Mouse (Mus musculus) liver, embryonic 12.5 days (tissue): ENCODE data around the gene Tex38. TPM values are rescaled to one million over a fixed set of nuclear protein-coding genes. Genes with fewer than 3 reads are reported as not detected.

Source experiments
- ATAC-seq: fragments of 200-750 bp; cut with Nextera tagmentation; 2 replicates; pipeline ENCODE4 v1.8.0; 2017; ENCODE audit warnings: moderate number of reproducible peaks, mild to moderate bottlenecking, moderate library complexity
- H3K27ac ChIP-seq: fragments of 300-500 bp; sonication (generic); 2 replicates; pipeline ENCODE4 v1.5.1; 2016; ENCODE audit warnings: mild to moderate bottlenecking
- H3K27me3 ChIP-seq: fragments of 300-500 bp; sonication (generic); replicated peaks from 2 replicates; pipeline ENCODE4 v1.6.1; 2016; ENCODE audit warnings: mild to moderate bottlenecking, moderate library complexity
- H3K36me3 ChIP-seq: fragments of 300-500 bp; sonication (generic); 2 replicates; pipeline ENCODE4 v1.6.1; 2016; ENCODE audit warnings: mild to moderate bottlenecking, moderate library complexity
- H3K4me1 ChIP-seq: fragments of 300-500 bp; sonication (generic); 2 replicates; pipeline ENCODE4 v1.6.1; 2016
- H3K4me2 ChIP-seq: fragments of 300-500 bp; sonication (generic); 2 replicates; pipeline ENCODE4 v1.6.1; 2016; ENCODE audit warnings: mild to moderate bottlenecking, moderate library complexity
- H3K4me3 ChIP-seq: fragments of 300-500 bp; sonication (generic); 2 replicates; pipeline ENCODE4 v1.5.1; 2016; ENCODE audit warnings: mild to moderate bottlenecking, moderate library complexity
- H3K9ac ChIP-seq: fragments of 300-500 bp; sonication (generic); 2 replicates; pipeline ENCODE4 v1.6.1; 2016; ENCODE audit warnings: mild to moderate bottlenecking, moderate library complexity
- H3K9me3 ChIP-seq: fragments of 300-500 bp; sonication (generic); replicated peaks from 2 replicates; pipeline ENCODE4 v1.6.1; 2016; ENCODE audit warnings: mild to moderate bottlenecking, moderate library complexity
- WGBS: fragments of 180-500 bp; shearing (Covaris S2); methylation state at CpG from one replicate; pipeline ENCODE4 v1.1.7; 2016; ENCODE audit not compliant: insufficient replicate concordance; 5-methylcytosine and 5-hydroxymethylcytosine counted together
- polyA plus RNA-seq: library from polyadenylated mRNA; unstranded; fragments of >200 nt; fragmentation: Nextera tagmentation; extraction: Ambion mirVana; gene quantifications from 2 replicates; pipeline ENCODE4 v1.2.1, GENCODE M21; 2016

The Tex38 gene
- polyA plus RNA-seq, 1 experiment from 2014 or later = not detected

- Histone ChIP-seq H3K4me1 (peaks cover 39% of the 10 kb centered on the region), H3K27me3 (no peaks in the 10 kb centered on the region), H3K9ac (no peak overlapping the region), H3K4me2 (no peak overlapping the region), H3K9me3 (no peaks in the 10 kb centered on the region), H3K4me3 (no peak overlapping the region), H3K36me3 (no peaks in the 10 kb centered on the region), H3K27ac (no peak overlapping the region)
- 59% methylated on average over 5 of the region's 5 CpGs for WGBS
- no peak for ATAC-seq
Observed at GRCm38 (mm10) chr4:115733746-115734145, 47.1 kb downstream of the Tex38 start.

GRCm38 (mm10) chr4:115732223-115732818, 48.5 kb downstream of the Tex38 start:
- Histone ChIP-seq H3K36me3 (no peaks in the 10 kb centered on the region), H3K4me1 (peaks cover 32% of the 10 kb centered on the region), H3K4me2 (no peak overlapping the region), H3K27ac (no peak overlapping the region), H3K9me3 (no peaks in the 10 kb centered on the region), H3K27me3 (no peaks in the 10 kb centered on the region), H3K9ac (0 out of 2 replicates have a peak overlapping the region, but pooled peaks have one; percentile 10), H3K4me3 (no peak overlapping the region)
- 22% methylated on average over 3 of the region's 3 CpGs for WGBS
- ATAC-seq = no peak

- Histone ChIP-seq H3K4me3 (no peak overlapping the region), H3K4me1 (peaks cover 27% of the 10 kb centered on the region), H3K36me3 (no peaks in the 10 kb centered on the region), H3K4me2 (no peak overlapping the region), H3K27ac (no peak overlapping the region), H3K27me3 (no peaks in the 10 kb centered on the region), H3K9me3 (no peaks in the 10 kb centered on the region), H3K9ac (0 out of 2 replicates have a peak overlapping the region, but pooled peaks have one; percentile 10)
- 17% methylated on average over 7 of the region's 7 CpGs for WGBS
- peak; percentile 52; the same call in 1 of the 2 replicates for ATAC-seq
Observed at GRCm38 (mm10) chr4:115731588-115732222, 49.1 kb downstream of the Tex38 start.

Other genes starting within 250 kb of the Tex38 start
- gene Cyp4a31, start 217.4 kb downstream of the Tex38 start, polyA plus RNA-seq = not detected in 2 replicates
- not detected in 2 replicates for gene Cyp4a32, start 180.0 kb downstream of the Tex38 start, polyA plus RNA-seq
- 0.42 and 0.87 TPM in 2 replicates for gene Cyp4b1, start 133.3 kb downstream of the Tex38 start, polyA plus RNA-seq
- 18.8 and 21.4 TPM in 2 replicates for gene Efcab14, start 43.3 kb downstream of the Tex38 start, polyA plus RNA-seq
- 24.0 and 30.1 TPM in 2 replicates for gene Atpaf1, start 3.8 kb upstream of the Tex38 start, polyA plus RNA-seq
- 7.4 and 8.3 TPM in 2 replicates for gene Mob3c, start 47.1 kb upstream of the Tex38 start, polyA plus RNA-seq
- gene Mknk1, start 58.2 kb upstream of the Tex38 start, polyA plus RNA-seq = 45.2 and 47.2 TPM in 2 replicates
- gene Kncn, start 103.4 kb upstream of the Tex38 start, polyA plus RNA-seq = not detected in 2 replicates
- not detected in 2 replicates for gene 6430628N08Rik, start 109.6 kb upstream of the Tex38 start, polyA plus RNA-seq
- gene Dmbx1, start 158.9 kb upstream of the Tex38 start, polyA plus RNA-seq = not detected in 2 replicates
- 3.9 and 4.2 TPM in 2 replicates for gene Faah, start 236.9 kb upstream of the Tex38 start, polyA plus RNA-seq